Mouse (Mus musculus): Measurements from ENCODE around the gene Gm7694.

- no peak for TF ChIP-seq CTCF (IDR thresholded peaks at IDR 0.05; ENCODE audit: extremely low read depth, insufficient read depth, insufficient read length, insufficient replicate concordance)
- no peak for TF ChIP-seq POLR2A (IDR thresholded peaks at IDR 0.05; ENCODE audit: low read depth, low read length)
Measured at GRCm38 (mm10) chr1:170294786-170295570, 11.2 kb downstream of the Gm7694 start.
